Mouse (Mus musculus): ENCODE data around the gene Lamp3.
A peak's percentile ranks its signal among the peaks of the same experiment; 100 is the strongest.
"Not testable (repeated sequence)": the region's sequence is repeated elsewhere in the genome, so short reads cannot be mapped to it uniquely, and the experiment has no call there.

The Lamp3 gene

DNA sequence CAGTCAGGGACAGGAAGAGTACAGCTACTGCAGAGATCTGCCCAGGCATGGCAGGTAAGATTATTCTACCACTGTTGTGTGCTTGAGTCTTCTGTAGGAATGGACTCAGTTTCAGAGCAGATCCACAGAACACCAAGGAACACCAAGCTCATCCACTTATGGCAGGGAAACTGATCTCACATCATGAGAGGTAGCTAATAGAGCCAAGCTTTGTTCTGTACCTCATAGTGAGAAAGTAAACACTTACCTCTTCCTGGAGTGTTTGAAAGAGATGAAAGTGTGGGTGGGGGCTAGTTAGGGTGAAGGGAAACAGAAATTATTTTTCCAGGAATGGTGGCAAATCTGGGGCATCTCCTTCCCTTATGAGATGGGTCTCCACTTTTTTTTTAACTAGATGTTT is at the start of gene Lamp3:
Lamp3 (minus strand) TSS at position 160 of the 400 bp plus-strand sequence.
- no peak for DNase-seq (ENCODE audit: low spot score)

DNA sequence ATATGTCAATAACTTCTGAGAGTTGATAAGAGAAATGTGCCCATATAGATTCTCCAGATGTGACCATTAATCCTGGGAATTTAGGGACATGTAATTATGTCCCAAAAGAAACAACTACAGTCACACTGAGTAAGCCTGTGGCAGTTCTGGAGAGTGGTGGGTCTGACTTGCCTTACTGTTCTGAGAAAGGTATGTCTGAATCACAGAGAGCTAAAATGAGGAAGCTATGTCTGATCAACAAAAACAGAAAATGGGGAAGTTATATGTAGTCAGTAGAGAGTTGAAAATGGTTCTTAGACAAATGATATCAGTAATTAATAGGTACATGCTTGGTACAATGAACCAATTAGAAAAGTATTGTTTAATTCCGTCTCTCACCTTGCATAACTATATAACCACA is 26.7 kb upstream of the Lamp3 start:
- DNase-seq (ENCODE audit: low spot score): no peak

DNA sequence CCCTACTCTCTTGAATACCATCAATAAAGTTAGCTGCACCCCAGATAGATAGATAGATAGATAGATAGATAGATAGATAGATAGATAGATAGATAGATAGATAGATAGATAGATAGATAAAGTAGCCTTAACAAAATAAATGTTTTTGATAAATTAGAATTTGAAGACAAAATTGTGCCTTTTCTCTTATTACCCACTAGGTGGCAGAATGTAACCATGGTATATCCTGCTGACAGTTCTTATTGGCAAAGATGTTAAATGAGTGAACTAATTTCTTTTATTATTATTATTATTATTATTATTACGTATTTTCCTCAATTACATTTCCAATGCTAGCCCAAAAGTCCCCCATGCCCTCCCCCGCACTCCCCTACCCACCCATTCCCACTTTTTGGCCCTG is 18.0 kb upstream of the Lamp3 start:
- DNase-seq (ENCODE audit: low spot score): peak; percentile 15

DNA sequence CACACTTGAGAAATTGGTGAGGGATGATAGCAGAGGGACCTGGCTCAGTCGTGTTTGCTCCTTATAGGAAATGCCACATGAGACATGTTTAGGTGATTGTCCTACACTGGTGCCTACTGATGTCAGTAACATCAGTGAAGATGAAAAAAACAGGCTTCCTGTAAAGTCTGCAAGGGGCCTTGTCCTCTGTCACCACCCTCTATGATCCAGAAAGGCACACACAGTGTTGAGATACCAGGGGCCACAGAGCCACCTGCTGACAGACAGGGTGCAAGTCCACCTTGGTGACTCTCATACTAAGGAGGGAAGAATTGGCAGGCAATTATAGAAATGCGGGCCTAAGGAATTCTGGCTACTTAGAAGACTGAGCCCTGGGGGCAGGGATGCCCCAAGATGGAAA is 14.8 kb upstream of the Lamp3 start:
- DNase-seq (ENCODE audit: low spot score): no peak

DNA sequence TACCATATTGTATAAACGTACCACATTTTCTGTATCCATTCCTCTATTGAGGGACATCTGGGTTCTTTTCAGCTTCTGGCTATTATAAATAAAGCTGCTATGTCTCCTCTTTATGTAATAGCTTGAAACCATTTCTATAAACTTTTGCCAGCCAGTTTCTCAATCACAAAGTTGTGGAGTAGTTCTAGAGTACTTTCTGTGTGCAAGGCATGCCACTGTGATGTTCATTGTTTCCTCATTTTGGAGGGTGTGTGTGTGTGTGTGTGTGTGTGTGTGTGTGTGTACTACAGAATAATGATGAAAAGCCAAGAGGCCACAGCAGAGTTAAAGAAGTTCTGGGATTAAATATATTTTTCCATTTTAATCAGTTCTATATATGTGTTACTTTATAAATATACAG is 1.2 kb upstream of the Lamp3 start:
- no peak for DNase-seq (ENCODE audit: low spot score)

DNA sequence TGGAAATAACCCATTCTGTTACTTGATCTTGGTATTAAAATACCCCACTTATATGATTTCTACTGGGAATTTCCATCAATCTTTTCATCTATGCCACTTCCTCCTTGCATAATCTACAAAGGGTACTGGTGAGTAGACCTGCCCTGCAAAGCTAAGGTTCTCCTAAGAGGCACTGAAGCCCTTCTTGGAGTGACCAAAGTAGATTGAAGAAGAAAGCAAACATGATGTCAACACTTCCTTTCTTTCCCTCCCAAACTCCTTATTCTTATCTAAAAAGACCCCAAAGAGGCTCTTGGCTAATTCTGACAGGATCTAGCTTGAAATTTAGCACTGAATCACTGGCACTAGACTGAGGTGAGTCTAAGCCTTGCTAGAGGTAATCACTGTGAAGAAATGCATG is 7.0 kb downstream of the Lamp3 start:
- no peak for DNase-seq (ENCODE audit: low spot score)

DNA sequence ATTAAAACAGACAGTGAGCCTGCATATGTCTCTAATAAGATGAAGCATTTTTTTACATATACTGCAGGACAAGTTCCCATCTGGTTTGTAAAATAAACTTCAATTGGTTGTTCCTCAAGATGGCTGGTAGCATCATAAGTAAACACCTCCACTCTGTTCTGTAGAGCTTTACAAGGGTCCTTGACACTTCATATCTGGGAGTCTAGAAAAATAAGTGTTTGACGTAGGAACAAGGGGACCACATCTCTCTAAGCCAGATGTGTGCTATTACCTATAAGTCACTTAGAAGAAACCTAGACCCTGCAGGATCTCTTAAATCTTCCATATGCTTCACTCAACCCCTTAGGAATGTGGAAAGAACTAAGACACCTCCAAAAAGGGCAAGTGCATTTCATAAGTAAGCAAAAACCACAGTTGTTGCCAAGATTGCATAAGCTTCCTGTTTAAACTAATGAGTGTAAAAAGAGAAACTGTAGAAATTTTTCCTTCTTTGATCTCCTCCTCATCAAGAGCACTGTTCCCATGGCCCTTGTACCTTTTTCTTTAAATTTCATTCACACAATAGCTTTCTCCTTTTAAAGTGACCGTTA is 35.3 kb downstream of the Lamp3 start:
- no peak for DNase-seq (ENCODE audit: low spot score)

DNA sequence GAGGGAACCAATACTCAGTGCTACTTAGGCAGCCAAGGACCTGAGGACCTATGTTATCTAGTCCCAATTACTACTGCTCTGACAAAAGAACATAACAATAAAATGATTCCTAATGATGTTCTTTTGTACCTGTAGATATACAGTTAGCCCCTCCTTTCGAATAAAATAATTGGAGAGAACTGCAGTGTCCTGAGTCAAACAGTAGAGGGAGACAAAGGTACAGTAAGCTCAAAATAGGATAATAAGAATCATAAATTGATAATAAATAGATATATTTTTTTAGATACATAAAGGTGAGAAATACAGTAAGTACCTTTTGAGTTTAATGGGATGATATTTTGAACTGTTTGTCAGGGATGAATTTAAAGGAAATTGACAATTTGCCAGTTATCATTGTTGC is 39.9 kb downstream of the Lamp3 start:
- peak; percentile 14 for DNase-seq (ENCODE audit: low spot score)

DNA sequence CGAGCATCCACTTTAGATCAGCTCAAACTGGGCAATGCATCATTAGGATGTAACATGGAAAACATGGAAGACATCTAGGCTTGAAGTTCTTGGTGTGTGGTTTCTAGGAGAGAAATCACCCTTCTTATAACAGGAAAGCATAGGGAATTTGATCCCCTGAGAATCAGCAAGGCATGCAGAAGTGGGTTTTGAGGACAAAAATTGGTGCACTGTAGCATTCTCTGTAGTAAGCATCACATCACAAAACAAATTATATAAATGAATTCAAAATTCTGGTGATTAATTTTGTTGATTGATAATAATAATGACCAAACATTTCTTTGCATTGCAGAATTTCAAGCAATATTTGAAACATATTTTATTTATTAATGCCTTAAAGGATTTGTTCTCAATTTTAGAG is 76.4 kb downstream of the Lamp3 start, which contains the start of gene Olfr171:
Olfr171 (minus strand) TSS at position 101 of the 400 bp plus-strand sequence.
- DNase-seq (ENCODE audit: low spot score): no peak

DNA sequence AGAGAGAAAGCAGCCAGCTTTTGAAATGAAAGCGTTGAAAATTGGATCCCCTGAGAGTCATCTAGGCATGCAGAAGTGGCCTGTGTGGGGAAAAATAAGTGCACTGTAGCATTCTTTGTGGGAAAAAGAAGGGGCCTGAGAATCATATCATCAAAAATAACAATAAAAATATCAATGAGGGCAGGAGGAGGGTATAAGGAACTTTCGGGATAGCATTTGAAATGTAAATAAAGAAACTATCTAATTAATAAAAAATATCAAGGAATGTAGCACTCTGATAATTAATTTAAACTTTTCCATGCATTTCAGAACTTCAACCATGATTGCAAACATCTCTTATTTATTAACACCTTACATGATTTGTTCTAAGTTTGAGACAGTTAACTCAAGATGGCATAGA is 94.4 kb downstream of the Lamp3 start, which contains the start of gene Olfr170:
Olfr170 (minus strand) TSS at position 101 of the 400 bp plus-strand sequence.
- DNase-seq (ENCODE audit: low spot score): not testable (repeated sequence)

All from adipocyte (in vitro differentiated cells).